Mouse (Mus musculus) spleen, adult 10 weeks (tissue): Measurements from ENCODE around the gene Myf6. TPM values are rescaled to one million over a fixed set of nuclear protein-coding genes. Genes with fewer than 3 reads are reported as not detected.

Experiments used
- polyA plus RNA-seq: library from polyadenylated mRNA; stranded (reverse); fragments of 350-450 nt; fragmentation: Illumina TruSeq; extraction: RNeasy Lipid Tissue Mini Kit (QIAGEN cat#74804); gene quantifications from one replicate; pipeline ENCODE4 v1.2.3, GENCODE M21; 2015; ENCODE audit warnings: low replicate concordance; ENCODE audit not compliant: insufficient read depth

Gene Myf6
- polyA plus RNA-seq = not detected

GRCm38 (mm10) chr10:107494568-107494967 lies at the start of gene Myf6:
Gene Myf6, minus strand, starts transcription at chr10:107494737.

GRCm38 (mm10) chr10:107485870-107486269 lies 8.7 kb downstream of the Myf6 start, which contains the start of gene Myf5:
Gene Myf5, minus strand, starts transcription at chr10:107486134.

Other genes with a start within 250 kb of the Myf6 start
- not detected for gene Lin7a, start 223.1 kb downstream of the Myf6 start, polyA plus RNA-seq
- gene Myf5, start 8.6 kb downstream of the Myf6 start, polyA plus RNA-seq = not detected
- not detected for gene Ptprq, start 225.3 kb upstream of the Myf6 start, polyA plus RNA-seq